Mouse (Mus musculus) adrenal gland, adult 10 weeks (tissue): ENCODE measurements around the gene Nufip2. TPM values are rescaled to one million over a fixed set of nuclear protein-coding genes. Genes with fewer than 3 reads are reported as not detected.

ENCODE experiments used
- polyA plus RNA-seq: library from polyadenylated mRNA; stranded (reverse); fragments of 350-450 nt; fragmentation: Illumina TruSeq; extraction: RNeasy Lipid Tissue Mini Kit (QIAGEN cat#74804); gene quantifications from one replicate; pipeline ENCODE4 v1.2.3, GENCODE M21; 2014; ENCODE audit warnings: low read depth, low replicate concordance

Gene Nufip2
- 124 TPM for polyA plus RNA-seq

DNA sequence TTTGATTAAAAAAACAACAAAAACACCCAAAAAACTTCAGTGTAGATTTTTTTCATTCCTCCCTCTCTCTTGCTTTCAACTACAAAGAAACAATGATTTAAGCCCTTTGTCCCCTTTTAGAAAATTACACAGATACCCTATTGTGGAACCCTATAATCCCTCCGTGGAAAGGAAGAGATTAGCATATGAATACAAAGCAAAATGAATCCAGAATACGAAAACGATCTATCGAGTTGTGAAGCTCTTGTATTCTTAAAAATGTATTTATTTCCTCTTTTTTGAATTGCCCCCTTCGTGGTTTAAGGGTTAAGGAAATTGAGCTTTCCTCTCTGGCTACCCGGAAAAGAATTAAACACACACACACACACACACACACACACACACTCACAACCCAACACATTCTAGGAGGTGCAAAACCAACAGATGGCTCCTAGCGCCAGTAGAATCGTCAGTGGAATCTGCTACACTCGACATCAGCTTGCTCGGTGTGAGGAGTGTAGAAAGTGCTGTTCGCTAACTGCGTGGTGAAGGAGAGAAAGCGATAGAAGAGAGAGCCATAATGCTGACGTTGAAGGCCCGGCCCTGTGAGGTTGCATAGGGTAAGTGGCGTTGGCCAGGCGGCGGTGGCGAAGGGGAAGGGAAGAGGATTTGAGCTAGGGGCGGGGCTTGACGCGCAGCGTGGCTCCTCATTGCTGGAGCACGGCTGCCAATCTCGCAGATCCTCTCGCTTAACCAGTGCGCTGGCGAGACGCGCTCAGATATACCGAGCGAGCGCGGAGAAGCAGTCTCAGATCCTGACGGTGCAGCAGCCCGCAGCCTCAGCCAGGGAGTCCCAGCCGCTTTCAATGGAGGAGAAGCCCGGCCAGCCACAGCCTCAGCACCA is at the start of gene Nufip2:
Gene Nufip2 (plus strand): TSS at position 773 of the 883 bp plus-strand sequence.

GRCm38 (mm10) chr11:77725183-77725582 is 39.2 kb downstream of the Nufip2 start, which contains the start of gene Cryba1:
Cryba1 (minus strand) TSS chr11:77725283.

DNA sequence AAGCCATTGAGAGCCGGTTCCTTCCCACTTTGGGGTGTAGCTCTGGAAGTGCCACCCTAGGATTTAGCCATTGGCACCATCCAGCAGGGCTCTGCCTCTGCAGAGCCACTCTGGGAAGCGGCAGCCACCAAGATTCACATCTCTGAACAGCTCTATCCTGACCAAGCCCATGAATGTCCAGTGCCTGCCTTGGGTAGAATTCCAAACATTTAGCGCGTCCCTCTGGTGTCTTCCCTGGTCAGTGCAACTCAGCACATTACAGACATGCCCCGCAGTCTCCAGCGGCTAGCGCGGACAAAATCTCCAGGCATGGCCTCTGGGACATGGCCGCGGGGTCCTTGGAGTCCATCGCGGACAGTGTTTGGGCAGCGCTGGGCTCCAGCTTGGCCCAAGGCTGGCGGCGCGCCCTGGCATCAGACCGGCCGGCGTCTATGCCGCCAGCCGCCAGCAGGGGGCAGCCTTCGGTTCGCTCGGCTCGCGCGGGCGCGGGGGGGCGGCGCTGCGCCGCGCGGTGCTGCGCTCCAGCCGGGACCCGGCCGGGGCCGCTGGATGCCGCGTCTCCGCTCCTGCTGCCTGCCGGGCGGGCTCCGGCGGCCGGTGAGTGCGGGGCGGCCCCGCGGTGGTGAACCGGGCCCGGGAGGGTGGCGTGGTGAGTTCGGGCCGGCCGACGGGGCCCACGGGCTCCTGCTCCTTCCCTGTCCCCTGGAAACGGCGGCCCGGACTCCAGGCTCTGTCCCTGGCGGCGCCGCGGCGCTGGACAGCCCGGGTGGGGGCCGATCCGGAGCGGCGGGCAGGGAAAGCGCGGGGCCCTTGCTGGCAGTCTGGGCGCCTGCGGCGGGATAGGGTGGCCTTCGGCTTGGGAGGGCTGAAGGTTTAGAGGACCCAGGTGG is 77.1 kb downstream of the Nufip2 start, which contains the start of gene Myo18a:
Gene Myo18a (plus strand): TSS at position 464 of the 890 bp plus-strand sequence.

GRCm38 (mm10) chr11:77787707-77788106 is 101.8 kb downstream of the Nufip2 start, which contains the start of gene Gm10277:
Gm10277 (minus strand) TSS chr11:77787747.

Other genes starting within 250 kb of the Nufip2 start
- not detected for gene Coro6, start 223.7 kb upstream of the Nufip2 start, polyA plus RNA-seq
- not detected for gene Ankrd13b, start 196.5 kb upstream of the Nufip2 start, polyA plus RNA-seq
- 0.99 TPM for gene Git1, start 192.6 kb upstream of the Nufip2 start, polyA plus RNA-seq
- 2.3 TPM for gene Abhd15, start 171.0 kb upstream of the Nufip2 start, polyA plus RNA-seq
- not detected for gene Trp53i13, start 170.2 kb upstream of the Nufip2 start, polyA plus RNA-seq
- not detected for gene Gm10392, start 167.0 kb upstream of the Nufip2 start, polyA plus RNA-seq
- gene Taok1, start 78.3 kb upstream of the Nufip2 start, polyA plus RNA-seq, result 99.0 TPM
- not detected for gene Cryba1, start 39.1 kb downstream of the Nufip2 start, polyA plus RNA-seq
- 7.2 TPM for gene Myo18a, start 77.1 kb downstream of the Nufip2 start, polyA plus RNA-seq
- gene Gm10277, start 101.6 kb downstream of the Nufip2 start, polyA plus RNA-seq, result not detected
- gene Pipox, start 207.9 kb downstream of the Nufip2 start, polyA plus RNA-seq, result 4.4 TPM
- not detected for gene Sez6, start 244.6 kb downstream of the Nufip2 start, polyA plus RNA-seq